Comparison of ENCODE assay signal across 16 mouse cellular contexts in the genomic region with DNA sequence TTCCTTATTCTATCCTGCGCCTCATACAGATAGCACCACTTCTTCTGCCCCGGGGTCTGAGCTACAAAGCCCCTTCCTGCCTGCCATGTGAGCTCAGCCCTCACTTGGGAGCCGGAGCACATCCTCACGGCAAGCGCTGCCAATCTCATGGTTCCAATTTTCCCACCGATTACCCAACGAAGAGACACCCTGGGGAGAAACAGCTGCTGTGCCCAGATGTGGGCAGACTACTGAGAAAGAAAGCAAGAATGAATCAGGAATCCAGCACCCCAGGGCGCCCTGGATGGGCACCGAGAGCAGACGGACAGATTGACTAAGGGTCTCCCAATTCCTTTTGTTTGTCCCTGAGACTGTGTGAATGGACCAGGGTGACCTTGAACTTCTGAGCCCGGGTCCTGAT. TPM values are rescaled to one million over a fixed set of nuclear protein-coding genes. Genes with fewer than 3 reads are reported as not detected.
DNase-seq lines count a peak whose midpoint lies in the region; ATAC-seq and TF ChIP-seq lines count a peak whose summit lies in the region.
"Had no signal": no experiment of that assay in that cellular context is flagged by ENCODE, and none has a peak within 500 bp of the region (broad histone marks: within the 10 kb centered on the region; RNA-seq: fewer than 3 reads in every experiment).

No protein-coding gene starts in this region.

- no peaks in the 10 kb centered on the region for H3K9me3 ChIP-seq in hindbrain, embryonic 15.5 days
- H3K9me3 ChIP-seq in liver, postnatal 0 days (ENCODE audit: low read length): no peaks in the 10 kb centered on the region
- H3K9me3 ChIP-seq: heart, embryonic 13.5 days; intestine, embryonic 15.5 days; limb, embryonic 10.5 days had no signal

- no peak for TF ChIP-seq POLR2A in cortical plate, adult 2 months (IDR thresholded peaks at IDR 0.05; ENCODE audit: extremely low read depth, insufficient read depth, low read length)
- no peak for TF ChIP-seq POLR2A in olfactory bulb, adult 2 months (IDR thresholded peaks at IDR 0.05; ENCODE audit: insufficient read depth, low read depth, low read length)

- no peaks in the 10 kb centered on the region for H3K27me3 ChIP-seq in hindbrain, embryonic 15.5 days
- H3K27me3 ChIP-seq in liver, postnatal 0 days (ENCODE audit: insufficient read depth, low read length): peaks cover 76% of the 10 kb centered on the region

- H3K4me3 ChIP-seq in left cerebral cortex, adult 2 months: peak overlapping the region; percentile 26
- H3K4me3 ChIP-seq in cortical plate, adult 2 months (ENCODE audit: insufficient read depth, low read length): peak overlapping the region; percentile 15; the same call in 1 of the 2 replicates
- H3K4me3 ChIP-seq in hindbrain, embryonic 15.5 days: no peak overlapping the region
- peak overlapping the region; percentile 4; the same call in 1 of the 2 replicates for H3K4me3 ChIP-seq in olfactory bulb, adult 2 months (ENCODE audit: insufficient read depth, low read depth, low read length)
- H3K4me3 ChIP-seq in liver, postnatal 0 days (ENCODE audit: low read depth, low read length): no peak overlapping the region
- H3K4me3 ChIP-seq: heart, embryonic 13.5 days; intestine, embryonic 15.5 days; limb, embryonic 10.5 days had no signal

- no peak for TF ChIP-seq CTCF in left cerebral cortex, adult 2 months (IDR thresholded peaks at IDR 0.05)
- TF ChIP-seq CTCF in cortical plate, adult 2 months (IDR thresholded peaks at IDR 0.05; ENCODE audit: extremely low read depth, insufficient read depth, low read length): no peak
- no peak for TF ChIP-seq CTCF in olfactory bulb, adult 2 months (IDR thresholded peaks at IDR 0.05; ENCODE audit: insufficient read depth, low read depth, low read length)
- no peak for TF ChIP-seq CTCF in liver, postnatal 0 days (IDR thresholded peaks at IDR 0.05; ENCODE audit: low read depth)

- H3K27ac ChIP-seq in left cerebral cortex, adult 2 months: peak overlapping the region; percentile 76
- H3K27ac ChIP-seq in cortical plate, adult 2 months (ENCODE audit: insufficient read depth, low read length): peak overlapping the region; percentile 20; the same call in 1 of the 2 replicates
- H3K27ac ChIP-seq in hindbrain, embryonic 15.5 days (replicated peaks): 0 out of 2 replicates have a peak overlapping the region, but pooled peaks have one; percentile 27
- H3K27ac ChIP-seq in olfactory bulb, adult 2 months (ENCODE audit: insufficient read depth, low read depth, low read length): peak overlapping the region; percentile 56
- H3K27ac ChIP-seq in liver, postnatal 0 days (ENCODE audit: low read depth): no peak overlapping the region
- H3K27ac ChIP-seq: heart, embryonic 13.5 days; intestine, embryonic 15.5 days had no signal

- H3K36me3 ChIP-seq in hindbrain, embryonic 15.5 days: no peaks in the 10 kb centered on the region
- H3K36me3 ChIP-seq in liver, postnatal 0 days (replicated peaks; ENCODE audit: insufficient read depth, low read length): no peaks in the 10 kb centered on the region
- H3K36me3 ChIP-seq: heart, embryonic 13.5 days; intestine, embryonic 15.5 days; limb, embryonic 10.5 days had no signal

- 11% methylated on average over 11 of the region's 11 CpGs for WGBS in hindbrain, embryonic 15.5 days
- WGBS in olfactory bulb, adult 2 months: 17% methylated on average over 11 of the region's 11 CpGs
- WGBS in liver, postnatal 0 days (ENCODE audit: insufficient replicate concordance): 14% methylated on average over 11 of the region's 11 CpGs

- intact Hi-C loops in left cerebral cortex, adult 2 months (cut with DNase I): no loop called here

- DNase-seq in left cerebral cortex, adult 2 months (ENCODE audit: extremely low spot score in 1 of 2, low spot score in 2 of 2): no peak
- no peak for DNase-seq in left cerebral cortex, adult 9 months (ENCODE audit: low spot score in 2 of 2)
- DNase-seq in urinary bladder, postnatal 14 days (ENCODE audit: low spot score): no peak
- DNase-seq in liver, postnatal 0 days: no peak
- DNase-seq: adrenal gland, postnatal 25 days; gastrocnemius, postnatal 14 days; right cerebral cortex, postnatal 4 days; thymus, postnatal 4 days had no signal

- 0 out of 2 replicates have a peak overlapping the region, but pooled peaks have one; percentile 12 for H3K9ac ChIP-seq in hindbrain, embryonic 15.5 days
- no peak overlapping the region for H3K9ac ChIP-seq in liver, postnatal 0 days (replicated peaks)
- H3K9ac ChIP-seq: heart, embryonic 13.5 days; intestine, embryonic 15.5 days had no signal

- TF ChIP-seq EP300 in liver, postnatal 0 days (IDR thresholded peaks at IDR 0.05; ENCODE audit: low read depth): no peak

- H3K4me1 ChIP-seq in cortical plate, adult 2 months (ENCODE audit: control insufficient read depth, insufficient read depth, low read length): peaks cover 15% of the 10 kb centered on the region
- peaks cover 95% of the 10 kb centered on the region for H3K4me1 ChIP-seq in hindbrain, embryonic 15.5 days (replicated peaks)
- H3K4me1 ChIP-seq in olfactory bulb, adult 2 months (ENCODE audit: control insufficient read depth, insufficient read depth, low read length): peaks cover 85% of the 10 kb centered on the region
- no peaks in the 10 kb centered on the region for H3K4me1 ChIP-seq in liver, postnatal 0 days (ENCODE audit: insufficient read depth)

- peak overlapping the region; percentile 24; the same call in 1 of the 2 replicates for H3K4me2 ChIP-seq in hindbrain, embryonic 15.5 days
- H3K4me2 ChIP-seq in liver, postnatal 0 days (ENCODE audit: low read depth, low read length): no peak overlapping the region
- H3K4me2 ChIP-seq: heart, embryonic 13.5 days; intestine, embryonic 15.5 days had no signal

- no peak for ATAC-seq in hindbrain, embryonic 15.5 days (ENCODE audit: low FRiP score, low read depth)
- no peak for ATAC-seq in liver, postnatal 0 days
- ATAC-seq: intestine, embryonic 15.5 days had no signal

RNA-seq across cellular contexts. Expression of a gene that starts 8.5 kb away (rescaled TPM):
- total RNA-seq in left cerebral cortex, adult 2 months (2021): 100 to 1,000 TPM; 308 to 318 TPM
- 141 and 146 TPM in 2 replicates for polyA plus RNA-seq in cortical plate, adult 2 months (2012; rRNA removed)
- polyA plus RNA-seq in hindbrain, embryonic 15.5 days (2015; fragmentation: Nextera tagmentation; extraction: Ambion mirVana): 11.9 TPM in 2 replicates
- polyA plus RNA-seq in olfactory bulb, adult 2 months (2012; ENCODE audit: insufficient read depth, insufficient read length, low replicate concordance, missing spikeins): not detected in 2 replicates
- polyA plus RNA-seq in liver, postnatal 0 days (2015; fragmentation: Nextera tagmentation; extraction: Ambion mirVana): 0.02 and 0.05 TPM in 2 replicates
- total RNA-seq: megakaryocyte progenitor cell, adult 5-6 weeks had no signal
- polyA plus RNA-seq: liver, embryonic 16.5 days had no signal

Comparison
In these comparisons a context has a peak if more than half of its experiments do, and no peak if none do; other contexts are left out.
1. H3K4me3 ChIP-seq: peak in left cerebral cortex, adult 2 months (single experiment), cortical plate, adult 2 months (single experiment) and olfactory bulb, adult 2 months (single experiment); none in hindbrain, embryonic 15.5 days (single experiment) and liver, postnatal 0 days (single experiment).
2. RNA of a gene that starts 8.5 kb away (polyA plus RNA-seq): 141 to 146 TPM in cortical plate, adult 2 months and 11.9 TPM in hindbrain, embryonic 15.5 days; 0.02 to 0.05 TPM in liver, postnatal 0 days and not detected in olfactory bulb, adult 2 months; every median in the first group is over 10 times any median in the second.